9 mouse cellular contexts compared by ENCODE assay signal in genomic region chr15:78719416-78719815, GRCm38 (mm10). TPM values are rescaled to one million over a fixed set of nuclear protein-coding genes. Genes with fewer than 3 reads are reported as not detected.
DNase-seq lines count a peak whose midpoint lies in the region; ATAC-seq and TF ChIP-seq lines count a peak whose summit lies in the region.
"Had no signal": no experiment of that assay in that cellular context is flagged by ENCODE, and none has a peak within 500 bp of the region (broad histone marks: within the 10 kb centered on the region; RNA-seq: fewer than 3 reads in every experiment).

No protein-coding gene starts in this region.

- no peak for DNase-seq in heart, embryonic 10.5 days (ENCODE audit: low spot score)
- DNase-seq in heart, adult 8-10 months (ENCODE audit: low spot score) = no peak
- no peak for DNase-seq in thymus, adult 2 months
- DNase-seq in thymus, postnatal 0 days (ENCODE audit: low spot score) = no peak
- peak; percentile 48 for DNase-seq in limb, embryonic 10.5 days (ENCODE audit: low spot score)
- peak; percentile 58 for DNase-seq in thymus, postnatal 4 days
- DNase-seq in urinary bladder, postnatal 14 days (ENCODE audit: low spot score) = no peak

- no peaks in the 10 kb centered on the region for H3K36me3 ChIP-seq in heart, embryonic 10.5 days
- no peaks in the 10 kb centered on the region for H3K36me3 ChIP-seq in thymus, adult 2 months (ENCODE audit: control insufficient read depth, insufficient read depth, low read length)
- no peaks in the 10 kb centered on the region for H3K36me3 ChIP-seq in limb, embryonic 10.5 days
- H3K36me3 ChIP-seq: liver, embryonic 15.5 days had no signal

- peaks cover 29% of the 10 kb centered on the region for H3K4me1 ChIP-seq in heart, embryonic 10.5 days
- peaks cover 53% of the 10 kb centered on the region for H3K4me1 ChIP-seq in thymus, adult 2 months (replicated peaks; ENCODE audit: control insufficient read depth, insufficient read depth, low read length)
- peaks cover 21% of the 10 kb centered on the region for H3K4me1 ChIP-seq in limb, embryonic 10.5 days
- H3K4me1 ChIP-seq: liver, embryonic 15.5 days had no signal

- peak; percentile 29; the same call in 1 of the 2 replicates for TF ChIP-seq CTCF in thymus, adult 2 months (IDR thresholded peaks at IDR 0.05; ENCODE audit: borderline replicate concordance, control insufficient read depth, extremely low read depth, insufficient read depth, low read length, poor library complexity)

- no peaks in the 10 kb centered on the region for H3K9me3 ChIP-seq in heart, embryonic 10.5 days
- H3K9me3 ChIP-seq in limb, embryonic 10.5 days (replicated peaks) = no peaks in the 10 kb centered on the region
- H3K9me3 ChIP-seq: liver, embryonic 15.5 days had no signal

- H3K4me3 ChIP-seq in heart, embryonic 10.5 days = peak overlapping the region; percentile 64; the same call in 1 of the 2 replicates
- no peak overlapping the region for H3K4me3 ChIP-seq in thymus, adult 2 months (ENCODE audit: control insufficient read depth, insufficient read depth, low read length)
- H3K4me3 ChIP-seq in limb, embryonic 10.5 days = no peak overlapping the region
- H3K4me3 ChIP-seq: liver, embryonic 15.5 days had no signal

- H3K27me3 ChIP-seq in heart, embryonic 10.5 days (ENCODE audit: insufficient read depth, poor library complexity, severe bottlenecking) = peaks cover 88% of the 10 kb centered on the region
- H3K27me3 ChIP-seq in thymus, adult 2 months (ENCODE audit: control insufficient read depth, insufficient read depth, low read length) = peaks cover 14% of the 10 kb centered on the region; the same call in 1 of the 2 replicates
- H3K27me3 ChIP-seq in limb, embryonic 10.5 days (ENCODE audit: low read depth, poor library complexity, severe bottlenecking) = peaks cover 94% of the 10 kb centered on the region

- TF ChIP-seq POLR2A in thymus, adult 2 months (IDR thresholded peaks at IDR 0.05; ENCODE audit: control insufficient read depth, extremely low read depth, insufficient read depth, low read length, poor library complexity) = no peak

- ATAC-seq in megakaryocyte progenitor cell, adult 5-6 weeks (replicated peaks; ENCODE audit: poor library complexity) = no peak; the same call in 1 of the 2 replicates

- 7% methylated on average over 14 of the region's 14 CpGs for WGBS in heart, embryonic 10.5 days
- 14% methylated on average over 14 of the region's 14 CpGs for WGBS in thymus, adult 2 months
- WGBS in limb, embryonic 10.5 days = 6% methylated on average over 14 of the region's 14 CpGs

- no peak overlapping the region for H3K27ac ChIP-seq in heart, embryonic 10.5 days
- H3K27ac ChIP-seq in thymus, adult 2 months (ENCODE audit: control insufficient read depth, insufficient read depth, low read length) = no peak overlapping the region
- H3K27ac ChIP-seq in limb, embryonic 10.5 days = no peak overlapping the region
- H3K27ac ChIP-seq: liver, embryonic 15.5 days had no signal

RNA-seq across cellular contexts. Expression of gene Elfn2, which starts 0.8 kb away (rescaled TPM):
- polyA plus RNA-seq in heart, embryonic 10.5 days (2016; fragmentation: Nextera tagmentation; extraction: Ambion mirVana) = 0.02 TPM in 1 of 2 replicates, not detected in the other
- total RNA-seq in heart, adult 8-10 months (2022) = 1 to 10 TPM; 1.9 to 4.4 (median 2.5) TPM
- polyA plus RNA-seq in thymus, adult 2 months (2012; rRNA removed) = 4.7 and 8.4 TPM in 2 replicates
- polyA plus RNA-seq in thymus, postnatal 0 days (2015; fragmentation: Nextera tagmentation; extraction: Ambion mirVana) = 0.91 and 1.3 TPM in 2 replicates
- not detected in 2 replicates for polyA plus RNA-seq in limb, embryonic 10.5 days (2016; fragmentation: Nextera tagmentation; extraction: Ambion mirVana)
- not detected in 2 replicates for total RNA-seq in megakaryocyte progenitor cell, adult 5-6 weeks (2015)
- total RNA-seq in megakaryocyte progenitor cell, adult 5-6 weeks (2017) = 0.04 TPM in 1 of 2 replicates, not detected in the other
- polyA plus RNA-seq: liver, embryonic 15.5 days had no signal

RNA-seq across cellular contexts. Expression of gene Mfng, which starts 53.9 kb away (rescaled TPM):
- 5.5 and 10.3 TPM in 2 replicates for polyA plus RNA-seq in heart, embryonic 10.5 days (2016; fragmentation: Nextera tagmentation; extraction: Ambion mirVana)
- 10 to 100 TPM in 1 of 4 experiments, 1 to 10 TPM in 3; 7.5 to 11.4 (median 9.5) TPM for total RNA-seq in heart, adult 8-10 months (2022)
- 97.5 and 110 TPM in 2 replicates for polyA plus RNA-seq in thymus, adult 2 months (2012; rRNA removed)
- 55.2 TPM in 2 replicates for polyA plus RNA-seq in thymus, postnatal 0 days (2015; fragmentation: Nextera tagmentation; extraction: Ambion mirVana)
- polyA plus RNA-seq in limb, embryonic 10.5 days (2016; fragmentation: Nextera tagmentation; extraction: Ambion mirVana) = 11.1 and 13.1 TPM in 2 replicates
- total RNA-seq in megakaryocyte progenitor cell, adult 5-6 weeks (2015) = 13.3 and 13.6 TPM in 2 replicates
- total RNA-seq in megakaryocyte progenitor cell, adult 5-6 weeks (2017) = 10.0 and 10.5 TPM in 2 replicates

Comparison
In these comparisons a context has a peak if more than half of its experiments do, and no peak if none do; other contexts are left out.
1. DNase-seq: peak in limb, embryonic 10.5 days (single experiment) and thymus, postnatal 4 days (single experiment); none in heart, embryonic 10.5 days (single experiment), heart, adult 8-10 months (single experiment), thymus, adult 2 months (single experiment), thymus, postnatal 0 days (single experiment) and urinary bladder, postnatal 14 days (single experiment).